Mouse (Mus musculus) heart, adult 2 months (tissue): ENCODE data around the gene Rps5. TPM values are rescaled to one million over a fixed set of nuclear protein-coding genes. Genes with fewer than 3 reads are reported as not detected.

Experiments used
- DNase-seq, 2 experiments: peaks; one replicate each; pipeline ENCODE4 v3.0.0; 2021
- H3K27ac ChIP-seq: fragments of 200-600 bp; 2 replicates; pipeline ENCODE4 v1.8.1; 2022
- H3K27me3 ChIP-seq: fragments of 200-500 bp; 2 replicates; pipeline ENCODE4 v1.6.1; 2012; ENCODE audit warnings: mild to moderate bottlenecking, low read length, inconsistent platforms, mixed read lengths; ENCODE audit not compliant: control insufficient read depth, insufficient read depth
- H3K36me3 ChIP-seq: fragments of 200-500 bp; 2 replicates; pipeline ENCODE4 v1.6.1; 2012; ENCODE audit warnings: low read length, inconsistent platforms; ENCODE audit not compliant: control insufficient read depth, insufficient read depth
- H3K4me1 ChIP-seq: fragments of 200-500 bp; 2 replicates; pipeline ENCODE4 v1.6.1; 2011; ENCODE audit warnings: low read length; ENCODE audit not compliant: control insufficient read depth, insufficient read depth
- H3K4me3 ChIP-seq: fragments of 200-600 bp; 2 replicates; pipeline ENCODE4 v1.8.1; 2022
- H3K79me2 ChIP-seq: fragments of 200-500 bp; replicated peaks from 2 replicates; pipeline ENCODE4 v1.6.1; 2012; ENCODE audit warnings: mild to moderate bottlenecking, inconsistent platforms, low read length, moderate library complexity, mixed read lengths; ENCODE audit not compliant: control insufficient read depth, insufficient read depth
- H3K9ac ChIP-seq: fragments of 200-500 bp; 2 replicates; pipeline ENCODE4 v1.6.1; 2012; ENCODE audit warnings: low read depth, mild to moderate bottlenecking, control low read depth, inconsistent platforms, low read length, mixed read lengths
- CTCF ChIP-seq: fragments of 200-600 bp; IDR thresholded peaks from 2 replicates; pipeline ENCODE4 v1.8.1; 2022; ENCODE audit warnings: antibody characterized with exemption, mild to moderate bottlenecking, moderate library complexity
- EP300 ChIP-seq: fragments of 200-500 bp; IDR thresholded peaks from 2 replicates; pipeline ENCODE4 v1.6.1; 2011; ENCODE audit warnings: low read depth, low read length, control low read depth; ENCODE audit not compliant: insufficient read depth
- POLR2A ChIP-seq: fragments of 200-500 bp; IDR thresholded peaks from 2 replicates; pipeline ENCODE4 v1.6.1; 2011; ENCODE audit warnings: mild to moderate bottlenecking, low read depth, low read length, control low read depth; ENCODE audit not compliant: insufficient read depth
- WGBS: fragments of 180-500 bp; shearing (Covaris S2); methylation state at CpG from one replicate; pipeline ENCODE4 v1.1.7; 2018; 5-methylcytosine and 5-hydroxymethylcytosine counted together
- intact Hi-C: fragments of 180-260 bp; cut with DNase I; formaldehyde crosslinking; loops from one replicate; pipeline ENCODE4 v1.15.1; 2025
- polyA plus RNA-seq: library from polyadenylated mRNA; depleted of rRNA; stranded (reverse); fragments of >200 nt; gene quantifications from 2 replicates; pipeline ENCODE4 v1.2.3, GENCODE M21; 2012; rRNA removed
- total RNA-seq, 2 experiments: library from RNA; stranded (reverse); gene quantifications; 2 replicates each; pipeline ENCODE4 v1.2.3; 2021

Gene Rps5
- total and polyA plus RNA-seq, 3 experiments = 525 to 842 (median 621) TPM

GRCm38 (mm10) chr7:12965678-12966091 lies 43.6 kb downstream of the Rps5 start, which contains the start of gene Zfp324:
TSS of gene Zfp324 (plus strand) at chr7:12965838.
- H3K27me3 ChIP-seq = no peaks in the 10 kb centered on the region
- peak within 1 kb of the TSS; percentile 86 for H3K27ac ChIP-seq
- TF ChIP-seq POLR2A (peak; percentile 88), CTCF (no peak), EP300 (peak; percentile 39; the same call in 1 of the 2 replicates)
- 0% methylated on average over 23 of the region's 23 CpGs for WGBS
- peaks cover 4% of the 10 kb centered on the region for H3K4me1 ChIP-seq
- DNase-seq = peak; percentile 90 to 94
- H3K4me3 ChIP-seq = peak within 1 kb of the TSS; percentile 90
- H3K79me2 ChIP-seq = no peaks in the 10 kb centered on the region; the same call in 1 of the 2 replicates
- H3K36me3 ChIP-seq = no peaks in the 10 kb centered on the region
- intact Hi-C loops = loop anchor here (2.0 to 10.0 kb wide), 2 partner anchors 17 to 79 kb away; no protein-coding TSS in a partner anchor
- H3K9ac ChIP-seq = peak within 1 kb of the TSS; percentile 90

- WGBS = 2% methylated on average over 29 of the region's 29 CpGs
- intact Hi-C loops = loop anchor here (10.0 kb wide), 1 partner anchor 79 kb away; no protein-coding TSS in a partner anchor
- peak; percentile 73 for DNase-seq
- Histone ChIP-seq H3K9ac (peak overlapping the region; percentile 90), H3K4me3 (peak overlapping the region; percentile 90), H3K4me1 (peaks cover 4% of the 10 kb centered on the region), H3K79me2 (no peaks in the 10 kb centered on the region; the same call in 1 of the 2 replicates), H3K27me3 (no peaks in the 10 kb centered on the region), H3K36me3 (no peaks in the 10 kb centered on the region), H3K27ac (peak overlapping the region; percentile 86)
- TF ChIP-seq EP300 (no peak), CTCF (no peak), POLR2A (no peak)
Measured at GRCm38 (mm10) chr7:12966104-12966845, 44.2 kb downstream of the Rps5 start.

GRCm38 (mm10) chr7:12970906-12971305 lies 48.8 kb downstream of the Rps5 start:
- no peak overlapping the region for H3K27ac ChIP-seq
- no peak overlapping the region for H3K4me3 ChIP-seq
- intact Hi-C loops = no loop called here
- 93% methylated on average over 25 of the region's 25 CpGs for WGBS
- no peaks in the 10 kb centered on the region for H3K27me3 ChIP-seq
- TF ChIP-seq CTCF = no peak
- TF ChIP-seq EP300 = no peak
- no peak for TF ChIP-seq POLR2A
- H3K9ac ChIP-seq = no peak overlapping the region
- H3K79me2 ChIP-seq = no peaks in the 10 kb centered on the region; the same call in 1 of the 2 replicates
- H3K4me1 ChIP-seq = peaks cover 3% of the 10 kb centered on the region
- no peaks in the 10 kb centered on the region for H3K36me3 ChIP-seq
- DNase-seq = no peak

Other genes with a start within 250 kb of the Rps5 start
- gene Vmn2r55, start 237.3 kb upstream of the Rps5 start, total RNA-seq = not detected
- not detected in 2 replicates for gene Vmn2r55, start 237.3 kb upstream of the Rps5 start, polyA plus RNA-seq
- not detected for gene Vmn2r56, start 187.3 kb upstream of the Rps5 start, total RNA-seq
- not detected in 2 replicates for gene Vmn2r56, start 187.3 kb upstream of the Rps5 start, polyA plus RNA-seq
- 1 to 10 TPM in 1 of 2 experiments, under 1 TPM in 1; 0.73 to 1.1 TPM for gene Zscan18, start 118.7 kb upstream of the Rps5 start, total RNA-seq
- 1.1 TPM in 2 replicates for gene Zscan18, start 118.7 kb upstream of the Rps5 start, polyA plus RNA-seq
- 1 to 10 TPM; 4.9 to 5.2 TPM for gene Zfp329, start 103.4 kb upstream of the Rps5 start, total RNA-seq
- gene Zfp329, start 103.4 kb upstream of the Rps5 start, polyA plus RNA-seq = 1.1 and 2.9 TPM in 2 replicates
- gene Zfp110, start 87.5 kb upstream of the Rps5 start, total RNA-seq = 10 to 100 TPM; 15.9 to 18.0 TPM
- gene Zfp110, start 87.5 kb upstream of the Rps5 start, polyA plus RNA-seq = 4.9 and 9.6 TPM in 2 replicates
- gene Zfp128, start 41.1 kb upstream of the Rps5 start, total RNA-seq = 1 to 10 TPM; 3.0 to 3.5 TPM
- gene Zfp128, start 41.1 kb upstream of the Rps5 start, polyA plus RNA-seq = 1.3 and 3.0 TPM in 2 replicates
- 1 to 10 TPM; 5.7 TPM for gene Zscan22, start 24.5 kb upstream of the Rps5 start, total RNA-seq
- 6.0 and 9.2 TPM in 2 replicates for gene Zscan22, start 24.5 kb upstream of the Rps5 start, polyA plus RNA-seq
- gene Rnf225, start 5.1 kb downstream of the Rps5 start, total RNA-seq = under 1 TPM; 0.18 to 0.23 TPM
- gene Rnf225, start 5.1 kb downstream of the Rps5 start, polyA plus RNA-seq = 0.12 and 0.14 TPM in 2 replicates
- 1 to 10 TPM; 2.6 to 3.6 TPM for gene Zfp324, start 43.5 kb downstream of the Rps5 start, total RNA-seq
- gene Zfp324, start 43.5 kb downstream of the Rps5 start, polyA plus RNA-seq = 2.3 and 2.9 TPM in 2 replicates
- 1 to 10 TPM; 2.2 to 2.9 TPM for gene Zfp446, start 55.6 kb downstream of the Rps5 start, total RNA-seq
- 4.2 and 6.4 TPM in 2 replicates for gene Zfp446, start 55.6 kb downstream of the Rps5 start, polyA plus RNA-seq
- not detected for gene Slc27a5, start 75.9 kb downstream of the Rps5 start, total RNA-seq
- 0.59 and 0.82 TPM in 2 replicates for gene Slc27a5, start 75.9 kb downstream of the Rps5 start, polyA plus RNA-seq
- 10 to 100 TPM; 83.8 to 86.0 TPM for gene Trim28, start 76.8 kb downstream of the Rps5 start, total RNA-seq
- 139 and 195 TPM in 2 replicates for gene Trim28, start 76.8 kb downstream of the Rps5 start, polyA plus RNA-seq
- gene Zbtb45, start 87.7 kb downstream of the Rps5 start, total RNA-seq = 1 to 10 TPM; 6.8 to 9.3 TPM
- gene Zbtb45, start 87.7 kb downstream of the Rps5 start, polyA plus RNA-seq = 8.6 and 14.1 TPM in 2 replicates
- 100 to 1,000 TPM; 137 to 139 TPM for gene Chmp2a, start 112.5 kb downstream of the Rps5 start, total RNA-seq
- 66.1 and 99.2 TPM in 2 replicates for gene Chmp2a, start 112.5 kb downstream of the Rps5 start, polyA plus RNA-seq
- 100 to 1,000 TPM; 169 to 201 TPM for gene Ube2m, start 116.0 kb downstream of the Rps5 start, total RNA-seq
- gene Ube2m, start 116.0 kb downstream of the Rps5 start, polyA plus RNA-seq = 242 and 328 TPM in 2 replicates
- gene Mzf1, start 132.5 kb downstream of the Rps5 start, total RNA-seq = under 1 TPM; 0.45 to 0.50 TPM
- gene Mzf1, start 132.5 kb downstream of the Rps5 start, polyA plus RNA-seq = 0.47 and 0.59 TPM in 2 replicates
- not detected for gene Vmn1r85, start 172.9 kb downstream of the Rps5 start, total RNA-seq
- not detected in 2 replicates for gene Vmn1r85, start 172.9 kb downstream of the Rps5 start, polyA plus RNA-seq
- gene Vmn1r86, start 197.6 kb downstream of the Rps5 start, total RNA-seq = not detected
- not detected in 2 replicates for gene Vmn1r86, start 197.6 kb downstream of the Rps5 start, polyA plus RNA-seq
- not detected for gene Vmn1r87, start 217.9 kb downstream of the Rps5 start, total RNA-seq
- gene Vmn1r87, start 217.9 kb downstream of the Rps5 start, polyA plus RNA-seq = not detected in 2 replicates
- under 1 TPM; 0.03 to 0.05 TPM for gene Vmn1r88, start 237.3 kb downstream of the Rps5 start, total RNA-seq
- gene Vmn1r88, start 237.3 kb downstream of the Rps5 start, polyA plus RNA-seq = not detected in 2 replicates